Mouse (Mus musculus): Measurements from ENCODE around the gene Dmrtc1b. TPM values are rescaled to one million over a fixed set of nuclear protein-coding genes. Genes with fewer than 3 reads are reported as not detected.

Gene Dmrtc1b
- polyA plus RNA-seq, 1 experiment from 2014 or later, result not detected

Other genes starting within 250 kb of the Dmrtc1b start
- 2.5 and 3.4 TPM in 2 replicates for gene Hdac8, start 202.5 kb upstream of the Dmrtc1b start, polyA plus RNA-seq (2014; fragmentation: Nextera tagmentation; extraction: Ambion mirVana)
- gene Phka1, start 63.6 kb upstream of the Dmrtc1b start, polyA plus RNA-seq (2014; fragmentation: Nextera tagmentation; extraction: Ambion mirVana), result 5.8 and 6.7 TPM in 2 replicates
- gene Gm3880, start 20.9 kb upstream of the Dmrtc1b start, polyA plus RNA-seq (2014; fragmentation: Nextera tagmentation; extraction: Ambion mirVana), result not detected in 2 replicates
- not detected in 2 replicates for gene Gm9112, start 230 bp upstream of the Dmrtc1b start, polyA plus RNA-seq (2014; fragmentation: Nextera tagmentation; extraction: Ambion mirVana)
- not detected in 2 replicates for gene Dmrtc1c1, start 95.1 kb downstream of the Dmrtc1b start, polyA plus RNA-seq (2014; fragmentation: Nextera tagmentation; extraction: Ambion mirVana)
- not detected in 2 replicates for gene Dmrtc1c2, start 146.8 kb downstream of the Dmrtc1b start, polyA plus RNA-seq (2014; fragmentation: Nextera tagmentation; extraction: Ambion mirVana)
- gene 1700031F05Rik, start 160.1 kb downstream of the Dmrtc1b start, polyA plus RNA-seq (2014; fragmentation: Nextera tagmentation; extraction: Ambion mirVana), result not detected in 2 replicates
- 0.38 and 0.55 TPM in 2 replicates for gene Dmrtc1a, start 200.8 kb downstream of the Dmrtc1b start, polyA plus RNA-seq (2014; fragmentation: Nextera tagmentation; extraction: Ambion mirVana)
- not detected in 2 replicates for gene 1700011M02Rik, start 201.0 kb downstream of the Dmrtc1b start, polyA plus RNA-seq (2014; fragmentation: Nextera tagmentation; extraction: Ambion mirVana)
- not detected in 2 replicates for gene 1700018G05Rik, start 220.5 kb downstream of the Dmrtc1b start, polyA plus RNA-seq (2014; fragmentation: Nextera tagmentation; extraction: Ambion mirVana)